ENCODE assay signal across 8 mouse cellular contexts in the genomic region with DNA sequence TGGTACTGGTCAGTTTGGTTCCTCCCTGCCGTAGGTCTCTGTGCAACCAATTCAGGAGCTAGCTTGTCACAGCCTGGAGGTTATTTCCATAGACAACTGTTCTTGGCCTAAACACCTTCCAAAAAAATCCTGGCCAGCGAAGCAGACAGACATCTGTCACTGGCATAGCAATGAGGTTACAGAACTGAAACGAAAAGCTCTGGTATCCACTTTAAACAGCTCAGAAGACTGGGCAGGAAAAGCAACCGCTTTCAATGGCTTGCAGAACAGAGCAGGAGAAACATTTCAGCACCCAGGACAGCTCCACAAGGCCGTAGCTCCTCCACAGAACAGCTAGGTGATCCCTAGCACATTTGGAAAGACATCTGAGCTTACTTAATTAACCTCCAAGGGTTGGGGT.
A peak's percentile ranks its signal among the peaks of the same experiment; 100 is the strongest.
DNase-seq lines count a peak whose midpoint lies in the region; ATAC-seq and TF ChIP-seq lines count a peak whose summit lies in the region.

No protein-coding gene starts in this region.

- H3K4me2 ChIP-seq in lung, embryonic 14.5 days: no peak overlapping the region

- TF ChIP-seq CTCF in lung, embryonic 14.5 days (IDR thresholded peaks at IDR 0.05; ENCODE audit: low read depth): no peak
- no peak for TF ChIP-seq CTCF in lung, adult 2 months (IDR thresholded peaks at IDR 0.05; ENCODE audit: insufficient read depth, low read length)

- DNase-seq in adrenal gland, adult (ENCODE audit: inconsistent age in 2 of 2, low spot score in 1 of 2): peak; percentile 48 to 86
- DNase-seq in adrenal gland, adult 8-10 months: no peak
- peak; percentile 92 for DNase-seq in lung, embryonic 14.5 days
- no peak for DNase-seq in lung, adult 2 months
- peak; percentile 68 to 72 for DNase-seq in cerebellum, postnatal 10 days
- DNase-seq in kidney, postnatal 10 days: peak; percentile 87
- DNase-seq in ovary, postnatal 10 days (ENCODE audit: low spot score): peak; percentile 21
- DNase-seq in spleen, postnatal 36 days (ENCODE audit: low spot score in 2 of 2): no peak

- no peaks in the 10 kb centered on the region for H3K9me3 ChIP-seq in lung, embryonic 14.5 days (ENCODE audit: low read depth, low read length)

- H3K27ac ChIP-seq in lung, embryonic 14.5 days (ENCODE audit: low read depth): no peak overlapping the region

- H3K4me1 ChIP-seq in lung, embryonic 14.5 days (ENCODE audit: insufficient read depth): no peaks in the 10 kb centered on the region
- H3K4me1 ChIP-seq in lung, adult 2 months (ENCODE audit: control insufficient read depth, insufficient read depth, low read length): no peaks in the 10 kb centered on the region; the same call in 1 of the 2 replicates

- WGBS in lung, embryonic 14.5 days: 39% methylated on average over 5 of the region's 5 CpGs
- 34% methylated on average over 5 of the region's 5 CpGs for WGBS in lung, adult 2 months

- H3K4me3 ChIP-seq in lung, embryonic 14.5 days (ENCODE audit: low read depth, low read length): no peak overlapping the region
- no peak overlapping the region for H3K4me3 ChIP-seq in lung, adult 2 months (replicated peaks; ENCODE audit: extremely low read depth, low read depth, low read length)

- ATAC-seq in lung, embryonic 14.5 days (ENCODE audit: insufficient read depth): no peak

- no peak overlapping the region for H3K9ac ChIP-seq in lung, embryonic 14.5 days

- H3K27me3 ChIP-seq in lung, embryonic 14.5 days (ENCODE audit: insufficient read depth, low read length): no peaks in the 10 kb centered on the region

- no peak for TF ChIP-seq POLR2A in lung, adult 2 months (IDR thresholded peaks at IDR 0.05; ENCODE audit: borderline replicate concordance, extremely low read depth, low read depth, low read length)

- no peaks in the 10 kb centered on the region for H3K36me3 ChIP-seq in lung, embryonic 14.5 days (ENCODE audit: insufficient read depth)

Comparison
In these comparisons a context has a peak if more than half of its experiments do, and no peak if none do; other contexts are left out.
1. DNase-seq: peak in adrenal gland, adult (2 of 2), lung, embryonic 14.5 days (single experiment), cerebellum, postnatal 10 days (2 of 2), kidney, postnatal 10 days (single experiment) and ovary, postnatal 10 days (single experiment); none in adrenal gland, adult 8-10 months (single experiment), lung, adult 2 months (single experiment) and spleen, postnatal 36 days (0 of 2).